ENCODE assay signal across 9 mouse cellular contexts in the genomic region with DNA sequence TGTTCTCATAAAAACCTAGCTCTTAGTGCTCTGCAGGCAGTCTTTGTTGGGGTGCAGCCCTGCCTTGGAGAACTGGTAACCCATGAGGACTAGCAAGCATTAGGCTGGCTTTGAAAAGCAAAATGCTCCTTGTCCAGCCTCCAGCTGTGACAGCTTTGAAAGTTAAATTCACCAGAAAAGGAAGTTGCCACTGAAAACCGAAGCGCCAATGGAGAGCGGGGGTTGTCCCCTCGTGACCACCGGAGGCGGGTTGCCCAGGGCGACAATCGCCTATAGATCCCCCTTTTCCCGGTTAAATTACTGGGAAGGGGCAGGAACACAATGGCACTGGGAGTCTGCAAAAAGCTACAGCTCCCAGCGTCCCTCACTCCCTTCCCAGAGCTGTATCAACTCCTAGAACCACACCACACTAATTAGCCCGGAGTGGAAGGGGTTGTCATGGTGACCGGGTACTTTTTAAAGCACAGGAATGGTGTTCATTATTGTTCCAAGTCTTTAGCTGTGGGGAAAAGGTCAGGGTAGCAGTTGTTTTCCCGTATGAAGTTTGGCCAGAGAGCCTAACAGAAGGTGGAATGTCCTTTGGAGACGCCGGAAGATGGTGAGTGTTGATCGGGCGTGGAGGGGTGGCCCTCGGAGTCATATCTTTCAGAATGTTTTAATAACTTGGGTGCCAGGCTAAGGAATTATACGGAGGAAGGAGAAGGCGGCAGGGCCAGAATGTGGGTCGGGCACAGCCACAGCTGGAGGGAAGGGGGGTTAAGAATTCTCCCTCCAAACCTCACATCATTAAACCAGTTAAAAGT.
DNase-seq lines count a peak whose midpoint lies in the region; ATAC-seq and TF ChIP-seq lines count a peak whose summit lies in the region.
"Had no signal": no experiment of that assay in that cellular context is flagged by ENCODE, and none has a peak within 500 bp of the region (broad histone marks: within the 10 kb centered on the region; RNA-seq: fewer than 3 reads in every experiment).

No protein-coding gene starts in this region.

- no peak for TF ChIP-seq POLR2A in bone marrow macrophage, adult 2 months (IDR thresholded peaks at IDR 0.05; ENCODE audit: borderline replicate concordance, low read depth, low read length)

- H3K9ac ChIP-seq in hindbrain, embryonic 15.5 days = peak overlapping the region; percentile 17; the same call in 1 of the 2 replicates

- H3K4me3 ChIP-seq in bone marrow macrophage, adult 2 months (ENCODE audit: insufficient read depth, low read length) = peak overlapping the region; percentile 65
- H3K4me3 ChIP-seq in hindbrain, embryonic 15.5 days = peak overlapping the region; percentile 34
- H3K4me3 ChIP-seq: erythroblast, embryonic 14.5 days had no signal

- ATAC-seq in CD4-positive, CD25-positive, alpha-beta regulatory T cell, adult 4 months = peak; percentile 89
- peak; percentile 81 for ATAC-seq in hindbrain, embryonic 15.5 days (ENCODE audit: low FRiP score, low read depth)

- peaks cover 2% of the 10 kb centered on the region; the same call in 1 of the 2 replicates for H3K4me1 ChIP-seq in bone marrow macrophage, adult 2 months (ENCODE audit: control insufficient read depth, insufficient read depth, low read length)
- H3K4me1 ChIP-seq in hindbrain, embryonic 15.5 days (replicated peaks) = peaks cover 37% of the 10 kb centered on the region

- H3K4me2 ChIP-seq in hindbrain, embryonic 15.5 days = peak overlapping the region; percentile 55

- no peaks in the 10 kb centered on the region for H3K36me3 ChIP-seq in hindbrain, embryonic 15.5 days

- peak overlapping the region; percentile 34 for H3K27ac ChIP-seq in bone marrow macrophage, adult 2 months (ENCODE audit: insufficient read depth, low read depth, low read length)
- peak overlapping the region; percentile 76 for H3K27ac ChIP-seq in hindbrain, embryonic 15.5 days (replicated peaks)

- DNase-seq in frontal cortex, postnatal 14 days (ENCODE audit: low spot score in 2 of 2) = peak; percentile 55
- peak; percentile 37 to 60 for DNase-seq in layer of hippocampus, postnatal 25 days (ENCODE audit: extremely low spot score in 1 of 2, low spot score in 1 of 2)
- peak; percentile 41 for DNase-seq in lung, postnatal 14 days
- peak; percentile 28 for DNase-seq in ovary, postnatal 14 days (ENCODE audit: low spot score)
- DNase-seq in urinary bladder, postnatal 4 days (ENCODE audit: low spot score in 2 of 2) = peak; percentile 53 to 71

- WGBS in hindbrain, embryonic 15.5 days = 1% methylated on average over 21 of the region's 21 CpGs

- no peak for TF ChIP-seq CTCF in bone marrow macrophage, adult 2 months (IDR thresholded peaks at IDR 0.05; ENCODE audit: low read depth, low read length)

- H3K27me3 ChIP-seq in hindbrain, embryonic 15.5 days = no peaks in the 10 kb centered on the region

- no peaks in the 10 kb centered on the region for H3K9me3 ChIP-seq in hindbrain, embryonic 15.5 days

Comparison
In these comparisons a context has a peak if more than half of its experiments do, and no peak if none do; other contexts are left out.
1. Peak in every context shown above with its lines: DNase-seq, ATAC-seq, H3K4me3 ChIP-seq and H3K27ac ChIP-seq.